Mouse (Mus musculus) heart, embryonic 14.5 days (tissue): ENCODE results near the gene Mtor. TPM values are rescaled to one million over a fixed set of nuclear protein-coding genes. Genes with fewer than 3 reads are reported as not detected.

Source experiments
- polyA plus RNA-seq: library from polyadenylated mRNA; unstranded; fragments of >200 nt; fragmentation: Nextera tagmentation; extraction: Ambion mirVana; gene quantifications from 2 replicates; pipeline ENCODE4 v1.2.1, GENCODE M21; 2014

The Mtor gene
- polyA plus RNA-seq, 1 experiment from 2014 or later = 18.4 TPM

Other genes starting within 250 kb of the Mtor start
- gene Disp3, start 160.6 kb upstream of the Mtor start, polyA plus RNA-seq = 0.04 TPM in 1 of 2 replicates, not detected in the other
- 14.2 and 15.7 TPM in 2 replicates for gene Ubiad1, start 3.8 kb upstream of the Mtor start, polyA plus RNA-seq
- gene Angptl7, start 51.8 kb downstream of the Mtor start, polyA plus RNA-seq = 11.5 and 16.6 TPM in 2 replicates
- gene Exosc10, start 109.8 kb downstream of the Mtor start, polyA plus RNA-seq = 61.2 and 66.6 TPM in 2 replicates
- 98.1 and 101 TPM in 2 replicates for gene Srm, start 142.9 kb downstream of the Mtor start, polyA plus RNA-seq
- gene Masp2, start 153.9 kb downstream of the Mtor start, polyA plus RNA-seq = 0.08 TPM in 1 of 2 replicates, not detected in the other
- 80.9 and 87.6 TPM in 2 replicates for gene Tardbp, start 178.4 kb downstream of the Mtor start, polyA plus RNA-seq
- 0.19 and 0.28 TPM in 2 replicates for gene Gm572, start 194.7 kb downstream of the Mtor start, polyA plus RNA-seq